22 mouse cellular contexts compared by ENCODE assay signal in genomic region chr12:119410956-119411355, GRCm38 (mm10).
A peak's percentile ranks its signal among the peaks of the same experiment; 100 is the strongest.
DNase-seq lines count a peak whose midpoint lies in the region; ATAC-seq lines count a peak whose summit lies in the region.
"Had no signal": no experiment of that assay in that cellular context is flagged by ENCODE, and none has a peak within 500 bp of the region (broad histone marks: within the 10 kb centered on the region; RNA-seq: fewer than 3 reads in every experiment).

No protein-coding gene starts in this region.

- H3K9ac ChIP-seq in midbrain, embryonic 13.5 days (replicated peaks) = no peak overlapping the region
- no peak overlapping the region for H3K9ac ChIP-seq in kidney, embryonic 16.5 days (replicated peaks; ENCODE audit: low read length)
- H3K9ac ChIP-seq: embryonic facial prominence, embryonic 12.5 days; forebrain, embryonic 13.5 days; forebrain, embryonic 15.5 days; forebrain, postnatal 0 days had no signal

- no peak overlapping the region for H3K27ac ChIP-seq in midbrain, embryonic 13.5 days
- H3K27ac ChIP-seq in kidney, embryonic 16.5 days (ENCODE audit: low read length) = no peak overlapping the region
- H3K27ac ChIP-seq: embryonic facial prominence, embryonic 10.5 days; embryonic facial prominence, embryonic 12.5 days; forebrain, embryonic 13.5 days; forebrain, embryonic 15.5 days had no signal

- no peaks in the 10 kb centered on the region for H3K27me3 ChIP-seq in midbrain, embryonic 13.5 days
- no peaks in the 10 kb centered on the region for H3K27me3 ChIP-seq in kidney, embryonic 16.5 days (ENCODE audit: insufficient read depth, low read length)
- H3K27me3 ChIP-seq: embryonic facial prominence, embryonic 12.5 days; forebrain, embryonic 13.5 days; forebrain, embryonic 15.5 days had no signal

- no peak overlapping the region for H3K4me3 ChIP-seq in midbrain, embryonic 13.5 days (replicated peaks)
- H3K4me3 ChIP-seq in kidney, embryonic 16.5 days (ENCODE audit: low read length) = no peak overlapping the region
- H3K4me3 ChIP-seq: embryonic facial prominence, embryonic 10.5 days; embryonic facial prominence, embryonic 12.5 days; forebrain, embryonic 13.5 days; forebrain, embryonic 15.5 days had no signal

- WGBS in midbrain, embryonic 13.5 days = 85% methylated on average over 2 of the region's 2 CpGs
- 62% methylated on average over 2 of the region's 2 CpGs for WGBS in kidney, embryonic 16.5 days

- peak; percentile 46 for DNase-seq in A20 (ENCODE audit: low read depth, low spot score)
- no peak for DNase-seq in urinary bladder, adult 2 months (ENCODE audit: low spot score)
- DNase-seq: adrenal gland, adult 8-10 months; adrenal gland, postnatal 14 days; cerebellum, adult 11 months; cerebellum, adult 18-20 months; cerebellum, adult 8-10 months; cerebellum, adult 9-11 months; cerebellum, postnatal 14 days; cerebellum, postnatal 36 days; forebrain, postnatal 0 days had no signal

- no peaks in the 10 kb centered on the region for H3K4me1 ChIP-seq in midbrain, embryonic 13.5 days (replicated peaks)
- H3K4me1 ChIP-seq in kidney, embryonic 16.5 days (ENCODE audit: insufficient read depth, low read length) = no peaks in the 10 kb centered on the region
- H3K4me1 ChIP-seq: embryonic facial prominence, embryonic 10.5 days; embryonic facial prominence, embryonic 12.5 days; forebrain, embryonic 13.5 days; forebrain, embryonic 15.5 days had no signal

- H3K9me3 ChIP-seq in midbrain, embryonic 13.5 days = no peaks in the 10 kb centered on the region
- peaks cover 3% of the 10 kb centered on the region; the same call in 1 of the 2 replicates for H3K9me3 ChIP-seq in kidney, embryonic 16.5 days (ENCODE audit: low read length)
- H3K9me3 ChIP-seq: embryonic facial prominence, embryonic 10.5 days; embryonic facial prominence, embryonic 12.5 days; forebrain, embryonic 15.5 days; G1E had no signal

- H3K4me2 ChIP-seq in midbrain, embryonic 13.5 days (replicated peaks) = no peak overlapping the region
- H3K4me2 ChIP-seq in kidney, embryonic 16.5 days (replicated peaks; ENCODE audit: low read depth, low read length) = no peak overlapping the region
- H3K4me2 ChIP-seq: embryonic facial prominence, embryonic 12.5 days; forebrain, embryonic 13.5 days; forebrain, embryonic 15.5 days had no signal

- peak; percentile 65; the same call in 1 of the 2 replicates for ATAC-seq in common myeloid progenitor, adult 5-6 weeks (replicated peaks; ENCODE audit: low read depth, poor library complexity, severe bottlenecking)
- peak; percentile 59 for ATAC-seq in megakaryocyte, adult 5-6 weeks (ENCODE audit: poor library complexity, severe bottlenecking)
- no peak for ATAC-seq in midbrain, embryonic 13.5 days
- no peak for ATAC-seq in kidney, embryonic 16.5 days (ENCODE audit: low FRiP score, low TSS enrichment)
- ATAC-seq: activated CD4-positive, CD25-positive, alpha-beta regulatory T cell, adult 4 months; forebrain, embryonic 13.5 days; forebrain, embryonic 15.5 days; forebrain, postnatal 0 days; Patski had no signal

- no peaks in the 10 kb centered on the region for H3K36me3 ChIP-seq in midbrain, embryonic 13.5 days
- no peaks in the 10 kb centered on the region for H3K36me3 ChIP-seq in kidney, embryonic 16.5 days (ENCODE audit: insufficient read depth, low read length)
- H3K36me3 ChIP-seq: embryonic facial prominence, embryonic 10.5 days; embryonic facial prominence, embryonic 12.5 days; forebrain, embryonic 15.5 days; G1E had no signal

Comparison
In these comparisons a context has a peak if more than half of its experiments do, and no peak if none do; other contexts are left out.
1. ATAC-seq: peak in common myeloid progenitor, adult 5-6 weeks (single experiment) and megakaryocyte, adult 5-6 weeks (single experiment); none in midbrain, embryonic 13.5 days (single experiment) and kidney, embryonic 16.5 days (single experiment).